Mouse (Mus musculus): Measurements from ENCODE around the gene Erg.

Erg gene

GRCm38 (mm10) chr16:95349745-95350144 is 236.6 kb downstream of the Erg start:
- no peak for DNase-seq (ENCODE audit: low spot score)

- no peak for DNase-seq (ENCODE audit: low spot score)
Observed at GRCm38 (mm10) chr16:95349344-95349743, 237.0 kb downstream of the Erg start.

DNA sequence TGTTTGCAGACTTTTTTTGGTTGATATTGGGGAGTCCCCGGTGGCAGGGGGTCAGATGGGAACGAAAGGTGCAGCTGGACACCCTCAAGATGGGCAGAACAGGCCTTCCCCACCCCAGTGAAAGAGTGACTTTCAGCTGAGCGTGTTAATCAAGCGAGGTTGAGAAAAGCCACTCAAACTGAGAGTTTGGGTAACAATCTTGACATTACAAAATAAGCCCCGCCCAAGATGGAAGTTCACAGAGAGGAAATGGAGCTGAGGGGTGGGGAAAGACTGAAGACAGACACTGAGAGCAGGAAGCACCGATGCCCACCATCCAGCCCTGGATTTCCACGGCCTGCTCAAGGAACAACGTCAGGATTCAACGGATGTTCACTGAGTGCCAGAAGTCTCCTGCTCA is 237.8 kb downstream of the Erg start:
- DNase-seq (ENCODE audit: low spot score), result no peak

- no peak for DNase-seq (ENCODE audit: low spot score)
Observed at GRCm38 (mm10) chr16:95347202-95347601, 239.2 kb downstream of the Erg start.

DNA sequence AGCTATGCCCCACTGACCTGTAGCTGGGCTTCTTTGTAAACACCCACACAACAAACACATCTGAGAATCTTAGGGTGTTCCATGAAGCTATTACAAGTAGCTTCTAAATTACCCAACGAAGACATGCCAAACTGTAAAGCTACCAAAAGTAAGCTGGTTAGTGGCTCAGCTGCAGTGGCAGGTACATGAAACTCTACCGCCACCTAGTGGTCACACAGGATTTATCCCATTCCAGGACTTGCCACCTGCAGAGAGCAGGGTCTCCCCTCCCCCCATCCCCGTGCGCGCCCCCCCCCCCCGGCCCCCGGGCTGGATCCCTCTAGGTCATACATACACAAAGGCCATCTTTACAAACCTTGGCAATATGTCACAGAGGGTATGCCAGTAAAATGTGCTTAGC is 240.5 kb downstream of the Erg start:
- DNase-seq (ENCODE audit: low spot score), result peak; percentile 45

- no peak for DNase-seq (ENCODE audit: low spot score)
Observed at GRCm38 (mm10) chr16:95344961-95345360, 241.4 kb downstream of the Erg start.

GRCm38 (mm10) chr16:95342030-95342429 is 244.4 kb downstream of the Erg start:
- DNase-seq (ENCODE audit: low spot score), result no peak

GRCm38 (mm10) chr16:95340885-95341791 is 245.3 kb downstream of the Erg start:
- peak; percentile 63 for DNase-seq (ENCODE audit: low spot score)

GRCm38 (mm10) chr16:95332159-95332558 is 254.2 kb downstream of the Erg start:
- DNase-seq (ENCODE audit: low spot score), result no peak

DNA sequence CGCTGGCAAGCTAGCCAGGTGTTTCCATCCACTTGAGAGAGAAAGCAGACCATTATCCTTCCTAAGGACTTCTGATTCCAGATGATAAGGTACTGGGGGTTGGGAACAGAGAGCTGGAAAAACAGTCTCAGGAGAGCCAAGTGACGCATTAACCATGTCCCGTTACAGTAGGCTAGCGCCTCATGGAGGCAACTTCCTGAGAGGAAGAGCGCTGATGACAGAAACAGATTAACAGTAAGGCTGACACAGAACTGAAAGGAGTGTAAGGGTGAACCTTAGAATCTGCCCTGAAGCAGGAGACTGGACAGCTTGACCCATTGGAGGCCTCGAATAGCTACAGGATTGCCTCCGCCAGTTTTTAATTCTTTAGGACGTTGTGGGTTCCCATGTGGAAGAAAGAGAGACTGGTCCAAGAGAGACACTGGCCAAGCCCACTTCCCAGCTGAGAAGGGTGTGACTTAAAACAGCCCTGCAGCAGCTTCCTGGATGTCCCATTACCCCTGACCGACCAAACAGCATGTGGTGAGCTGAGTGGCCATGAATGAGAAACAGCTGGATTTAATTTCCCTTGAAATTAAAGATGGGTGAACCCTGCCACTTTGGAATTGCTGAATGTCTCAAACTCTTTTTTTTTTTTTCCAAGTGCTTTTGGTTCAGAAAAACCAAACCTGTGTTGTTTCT is 264.3 kb downstream of the Erg start:
- DNase-seq (ENCODE audit: low spot score), result no peak

Measured in layer of hippocampus, adult 9-10 months (tissue).